Mouse (Mus musculus) forebrain, embryonic 13.5 days (tissue): ENCODE data around the gene Mogs. TPM values are rescaled to one million over a fixed set of nuclear protein-coding genes. Genes with fewer than 3 reads are reported as not detected.
A peak's percentile ranks its signal among the peaks of the same experiment; 100 is the strongest.

Experiments used
- ATAC-seq: fragments of 200-750 bp; cut with Nextera tagmentation; 2 replicates; pipeline ENCODE4 v1.8.0; 2017
- H3K27ac ChIP-seq: fragments of 300-500 bp; sonication (generic); 2 replicates; pipeline ENCODE4 v1.5.1; 2015; ENCODE audit warnings: inconsistent platforms, mild to moderate bottlenecking, moderate library complexity
- H3K27me3 ChIP-seq: fragments of 300-500 bp; sonication (generic); 2 replicates; pipeline ENCODE4 v1.6.1; 2015; ENCODE audit warnings: mild to moderate bottlenecking, inconsistent platforms
- H3K36me3 ChIP-seq: fragments of 300-500 bp; sonication (generic); 2 replicates; pipeline ENCODE4 v1.6.1; 2015; ENCODE audit warnings: mild to moderate bottlenecking, inconsistent platforms; ENCODE audit not compliant: poor library complexity, severe bottlenecking
- H3K4me1 ChIP-seq: fragments of 300-500 bp; sonication (generic); 2 replicates; pipeline ENCODE4 v1.6.1; 2015; ENCODE audit warnings: inconsistent platforms
- H3K4me2 ChIP-seq: fragments of 300-500 bp; sonication (generic); 2 replicates; pipeline ENCODE4 v1.6.1; 2015; ENCODE audit warnings: inconsistent platforms, mild to moderate bottlenecking, moderate library complexity
- H3K4me3 ChIP-seq: fragments of 300-500 bp; sonication (generic); 2 replicates; pipeline ENCODE4 v1.5.1; 2015; ENCODE audit warnings: mild to moderate bottlenecking, inconsistent platforms
- H3K9ac ChIP-seq: fragments of 300-500 bp; sonication (generic); 2 replicates; pipeline ENCODE4 v1.6.1; 2015; ENCODE audit warnings: mild to moderate bottlenecking, inconsistent platforms
- H3K9me3 ChIP-seq: fragments of 300-500 bp; sonication (generic); replicated peaks from 2 replicates; pipeline ENCODE4 v1.6.1; 2016; ENCODE audit warnings: inconsistent platforms
- WGBS: fragments of 180-500 bp; shearing (Covaris S2); methylation state at CpG from one replicate; pipeline ENCODE4 v1.1.7; 2015; 5-methylcytosine and 5-hydroxymethylcytosine counted together
- polyA plus RNA-seq: library from polyadenylated mRNA; unstranded; fragments of >200 nt; fragmentation: Nextera tagmentation; extraction: Ambion mirVana; gene quantifications from 2 replicates; pipeline ENCODE4 v1.2.1, GENCODE M21; 2015

Gene Mogs
- polyA plus RNA-seq, 1 experiment from 2014 or later, result 19.2 TPM

DNA sequence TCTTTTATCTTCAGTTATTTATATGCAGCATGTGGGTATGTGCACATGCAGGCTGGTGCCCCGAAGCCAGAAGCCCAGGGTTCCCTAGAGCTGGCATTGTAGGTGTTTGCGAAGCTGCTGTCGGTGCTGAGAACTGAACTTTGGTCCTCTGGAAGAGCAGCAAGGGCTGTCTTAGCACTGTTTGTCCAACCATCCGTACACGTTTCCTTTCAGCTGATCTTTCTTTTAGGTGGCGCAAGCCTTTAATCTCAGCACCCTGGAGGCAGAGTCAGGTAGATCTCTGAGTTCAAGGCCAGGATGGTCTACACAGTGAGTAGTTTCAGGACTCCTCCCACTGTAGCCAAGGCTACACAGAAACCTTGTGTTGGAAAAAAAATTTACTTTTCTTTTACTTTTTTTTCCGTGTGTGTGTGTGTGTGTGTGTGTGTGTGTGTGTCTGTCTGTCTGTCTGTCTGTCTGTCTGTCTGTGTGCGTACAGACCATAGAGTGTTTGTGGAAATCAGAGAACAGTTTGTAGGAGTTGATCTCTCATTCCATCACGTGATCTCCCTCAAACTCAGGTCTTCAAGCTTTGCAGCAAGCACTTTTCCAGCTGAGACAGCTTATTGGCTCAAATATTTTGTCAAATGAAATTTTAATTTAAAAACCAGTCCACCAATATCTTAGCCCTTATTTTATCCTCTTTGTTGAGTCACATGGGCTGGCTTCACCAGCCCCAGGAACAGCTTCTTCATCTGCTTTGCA, 17.1 kb downstream of the Mogs start:
- Histone ChIP-seq H3K27ac (no peak overlapping the region), H3K4me3 (no peak overlapping the region), H3K9ac (no peak overlapping the region), H3K36me3 (no peaks in the 10 kb centered on the region), H3K4me1 (peaks cover 19% of the 10 kb centered on the region), H3K27me3 (peaks cover 25% of the 10 kb centered on the region), H3K9me3 (no peaks in the 10 kb centered on the region), H3K4me2 (no peak overlapping the region)
- WGBS, result 86% methylated on average over 9 of the region's 9 CpGs
- ATAC-seq, result no peak

DNA sequence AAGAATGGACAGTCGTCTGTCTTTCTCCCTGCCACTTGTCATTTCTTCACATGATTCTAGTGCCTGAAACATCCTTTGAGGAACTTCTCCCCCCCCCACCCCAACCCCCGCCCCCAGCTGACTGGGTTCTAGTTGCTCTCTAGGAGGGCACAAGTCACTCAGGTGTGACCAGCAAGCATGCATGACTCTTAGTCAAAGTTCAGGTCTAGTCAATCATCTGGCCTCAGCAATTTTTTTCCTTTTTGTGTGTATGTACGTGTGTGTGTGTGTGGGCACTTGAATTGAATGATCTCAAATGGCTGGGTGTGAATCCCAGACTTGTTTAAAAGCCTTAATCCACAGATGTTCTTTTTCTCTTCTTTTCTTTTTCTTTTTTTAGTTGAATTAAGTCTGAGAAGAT, 18.9 kb downstream of the Mogs start:
- no peak for ATAC-seq
- 72% methylated on average over 3 of the region's 3 CpGs for WGBS

DNA sequence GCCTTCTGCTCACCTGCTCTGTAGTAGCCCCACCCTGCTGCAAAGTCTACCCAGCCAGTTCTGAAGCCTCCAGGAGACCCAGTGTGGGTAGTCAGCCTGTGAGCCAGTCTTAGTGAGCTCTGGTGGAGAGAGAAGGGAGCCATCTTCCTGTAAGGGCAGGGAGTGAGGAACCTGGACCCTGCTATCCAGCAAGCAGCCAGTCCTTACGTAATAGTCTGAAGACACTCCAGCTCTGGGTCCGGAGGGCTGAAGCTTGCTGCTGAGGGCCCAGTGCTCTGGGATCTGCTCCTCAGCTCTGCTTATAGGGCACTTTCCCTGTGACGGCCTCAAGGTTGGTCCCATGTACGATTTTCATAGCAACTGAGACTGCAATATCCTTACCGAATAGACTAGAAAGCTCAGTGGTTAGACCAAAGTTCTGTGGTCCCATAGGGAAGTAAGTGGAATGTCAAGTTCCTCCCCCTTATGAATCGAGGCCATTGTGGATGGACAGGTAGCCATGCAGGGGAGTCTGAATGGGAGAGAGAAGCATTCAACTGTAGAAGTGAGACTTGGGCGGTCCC, 19.7 kb downstream of the Mogs start, which contains the start of gene Rtkn:
Gene Rtkn (plus strand): TSS at position 513 of the 563 bp plus-strand sequence.
- peak within 1 kb of the TSS; percentile 67 for H3K4me2 ChIP-seq
- peaks cover 32% of the 10 kb centered on the region for H3K4me1 ChIP-seq
- 58% methylated on average over 7 of the region's 7 CpGs for WGBS
- peaks cover 25% of the 10 kb centered on the region for H3K27me3 ChIP-seq
- no peak for ATAC-seq
- no peaks in the 10 kb centered on the region for H3K9me3 ChIP-seq
- no peaks in the 10 kb centered on the region for H3K36me3 ChIP-seq
- peak within 1 kb of the TSS; percentile 10; the same call in 1 of the 2 replicates for H3K4me3 ChIP-seq
- H3K27ac ChIP-seq, result no peak within 1 kb of the TSS
- peak within 1 kb of the TSS; percentile 10; the same call in 1 of the 2 replicates for H3K9ac ChIP-seq

More for the DNA sequence above, 18.9 kb downstream of the Mogs start:
- Histone ChIP-seq H3K4me3 (no peak overlapping the region), H3K9ac (no peak overlapping the region), H3K27me3 (peaks cover 25% of the 10 kb centered on the region), H3K4me1 (peaks cover 32% of the 10 kb centered on the region), H3K9me3 (no peaks in the 10 kb centered on the region), H3K4me2 (no peak overlapping the region), H3K36me3 (no peaks in the 10 kb centered on the region), H3K27ac (no peak overlapping the region)

DNA sequence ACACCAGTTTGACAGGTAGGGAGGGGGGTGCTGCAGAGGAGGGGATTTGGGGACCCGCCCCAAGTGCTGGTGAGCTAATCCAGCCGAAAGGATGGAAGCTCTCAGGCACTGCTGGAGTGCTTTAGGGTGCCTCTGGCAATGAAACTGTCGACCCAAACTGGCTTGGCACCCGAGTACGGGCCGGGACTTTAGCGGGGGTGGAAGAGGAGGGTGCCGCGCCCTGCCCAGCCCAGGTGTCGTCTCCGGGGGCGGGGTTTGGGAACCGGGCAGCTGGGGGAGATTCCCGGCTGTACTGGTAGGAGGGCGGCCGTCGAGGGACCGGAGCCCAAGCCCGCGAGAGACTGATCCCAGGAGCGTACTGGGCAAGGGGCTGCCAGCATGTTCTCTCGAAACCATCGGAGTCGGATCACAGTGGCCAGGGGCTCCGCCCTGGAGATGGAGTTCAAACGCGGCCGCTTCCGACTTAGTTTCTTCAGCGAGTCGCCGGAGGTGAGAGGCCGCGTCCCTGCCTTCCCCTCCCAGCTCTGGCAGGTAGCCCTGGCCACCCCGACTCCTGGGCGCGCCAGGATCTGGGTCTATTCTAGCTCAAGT, 20.4 kb downstream of the Mogs start:
- Histone ChIP-seq H3K9ac (peak overlapping the region; percentile 10; the same call in 1 of the 2 replicates), H3K4me3 (peak overlapping the region; percentile 10; the same call in 1 of the 2 replicates), H3K27me3 (peaks cover 25% of the 10 kb centered on the region), H3K9me3 (no peaks in the 10 kb centered on the region), H3K4me2 (peak overlapping the region; percentile 67), H3K27ac (no peak overlapping the region), H3K4me1 (peaks cover 32% of the 10 kb centered on the region), H3K36me3 (no peaks in the 10 kb centered on the region)
- 4% methylated on average over 35 of the region's 37 CpGs for WGBS
- no peak for ATAC-seq

DNA sequence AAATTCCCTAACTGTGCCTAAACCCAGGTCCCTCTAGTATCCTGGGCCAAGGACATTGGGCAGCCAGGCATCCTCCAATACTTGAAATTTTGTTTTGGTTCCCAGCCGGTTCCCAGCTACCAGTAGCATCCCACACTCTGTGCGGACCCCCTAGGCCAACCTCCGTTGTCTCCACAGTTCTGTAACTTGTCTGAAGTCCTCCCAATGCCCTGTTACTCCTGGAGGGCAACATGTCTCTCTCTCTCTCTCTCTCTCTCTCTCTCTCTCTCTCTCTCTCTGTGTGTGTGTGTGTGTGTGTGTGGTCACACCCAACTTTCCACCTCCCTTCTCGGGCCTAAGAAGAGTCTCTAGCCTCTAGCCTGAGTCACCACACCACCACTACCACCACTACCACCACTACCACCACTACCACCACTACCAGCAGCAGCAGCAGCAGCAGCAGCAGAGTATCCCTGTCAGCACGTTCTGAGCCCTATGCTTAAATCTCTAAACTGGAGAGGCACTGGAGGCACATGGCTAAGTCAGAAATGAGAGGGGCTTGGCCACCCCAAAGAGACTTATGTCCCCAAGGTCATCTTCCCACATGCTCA, 21.1 kb downstream of the Mogs start:
- H3K36me3 ChIP-seq, result no peaks in the 10 kb centered on the region
- no peaks in the 10 kb centered on the region for H3K9me3 ChIP-seq
- H3K9ac ChIP-seq, result peak overlapping the region; percentile 70
- H3K4me1 ChIP-seq, result peaks cover 32% of the 10 kb centered on the region
- H3K4me2 ChIP-seq, result peak overlapping the region; percentile 67
- peaks cover 25% of the 10 kb centered on the region for H3K27me3 ChIP-seq
- no peak for ATAC-seq
- peak overlapping the region; percentile 78 for H3K27ac ChIP-seq
- 12% methylated on average over 5 of the region's 5 CpGs for WGBS
- H3K4me3 ChIP-seq, result peak overlapping the region; percentile 41

DNA sequence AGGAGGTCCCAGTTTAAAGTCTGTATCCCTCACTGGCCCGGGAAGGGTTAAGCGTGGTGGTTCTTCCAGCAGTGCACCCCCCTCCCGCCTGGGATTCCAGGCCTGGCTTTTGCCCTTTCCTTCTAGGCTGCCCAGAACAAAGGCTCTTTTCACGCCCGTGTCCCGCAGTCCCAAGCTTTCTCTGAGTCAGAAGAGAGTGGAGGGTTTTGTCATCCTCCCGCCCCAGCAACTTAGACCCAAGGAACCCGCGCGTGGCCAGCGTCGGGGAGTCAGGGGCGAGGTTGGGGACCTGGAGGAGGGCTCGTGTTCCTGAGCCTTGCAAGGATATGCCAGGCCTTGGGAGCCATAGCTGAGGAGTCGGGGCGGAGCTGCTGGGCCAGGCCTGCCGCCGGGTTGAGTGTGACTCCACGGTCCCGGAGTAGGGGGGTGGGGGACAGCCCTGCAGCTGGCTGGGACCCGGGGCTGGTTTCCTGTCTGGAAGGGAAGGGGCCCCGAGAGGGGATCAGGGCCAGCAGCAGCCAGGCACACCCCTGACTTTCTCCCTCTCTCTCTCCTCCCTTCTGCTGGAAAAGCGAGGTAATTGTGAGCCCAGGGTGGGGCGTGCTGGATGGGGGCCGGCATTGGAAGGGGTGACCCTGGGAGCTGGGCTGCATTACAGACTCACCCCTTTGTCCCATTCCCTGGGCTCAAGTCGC, 21.7 kb downstream of the Mogs start:
- H3K9ac ChIP-seq, result peak overlapping the region; percentile 70
- 0% methylated on average over 24 of the region's 26 CpGs for WGBS
- peak; percentile 72 for ATAC-seq

DNA sequence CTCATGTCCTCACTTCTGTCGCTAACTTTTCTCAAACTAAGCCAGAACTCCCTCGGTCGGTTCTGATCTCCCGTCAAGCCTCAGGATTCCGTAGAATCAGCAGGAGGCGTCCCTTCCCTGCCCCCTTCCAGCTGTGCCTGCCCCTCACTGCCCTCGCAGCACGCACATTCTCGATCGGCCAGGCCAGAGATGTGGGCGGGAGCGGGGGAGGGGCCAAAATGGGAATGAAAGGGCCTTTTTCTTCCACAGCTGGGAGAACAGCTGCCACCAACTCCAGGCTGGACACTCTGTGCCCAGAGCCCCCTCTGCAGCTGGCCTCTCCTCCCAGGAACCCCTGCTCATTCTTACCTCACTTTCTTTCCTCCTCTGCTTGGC, 22.3 kb downstream of the Mogs start:
- no peaks in the 10 kb centered on the region for H3K9me3 ChIP-seq
- H3K27ac ChIP-seq, result peak overlapping the region; percentile 78
- H3K4me3 ChIP-seq, result peak overlapping the region; percentile 41
- WGBS, result under 1% methylated on average over 12 of the region's 12 CpGs
- H3K36me3 ChIP-seq, result no peaks in the 10 kb centered on the region
- peak overlapping the region; percentile 70 for H3K9ac ChIP-seq
- peaks cover 31% of the 10 kb centered on the region for H3K27me3 ChIP-seq
- peak; percentile 59 for ATAC-seq
- peak overlapping the region; percentile 67 for H3K4me2 ChIP-seq
- H3K4me1 ChIP-seq, result peaks cover 41% of the 10 kb centered on the region

More for the DNA sequence above, 21.7 kb downstream of the Mogs start:
- Histone ChIP-seq H3K27me3 (peaks cover 26% of the 10 kb centered on the region), H3K4me2 (peak overlapping the region; percentile 67), H3K27ac (peak overlapping the region; percentile 78), H3K4me1 (peaks cover 36% of the 10 kb centered on the region), H3K36me3 (no peaks in the 10 kb centered on the region), H3K4me3 (peak overlapping the region; percentile 41), H3K9me3 (no peaks in the 10 kb centered on the region)

DNA sequence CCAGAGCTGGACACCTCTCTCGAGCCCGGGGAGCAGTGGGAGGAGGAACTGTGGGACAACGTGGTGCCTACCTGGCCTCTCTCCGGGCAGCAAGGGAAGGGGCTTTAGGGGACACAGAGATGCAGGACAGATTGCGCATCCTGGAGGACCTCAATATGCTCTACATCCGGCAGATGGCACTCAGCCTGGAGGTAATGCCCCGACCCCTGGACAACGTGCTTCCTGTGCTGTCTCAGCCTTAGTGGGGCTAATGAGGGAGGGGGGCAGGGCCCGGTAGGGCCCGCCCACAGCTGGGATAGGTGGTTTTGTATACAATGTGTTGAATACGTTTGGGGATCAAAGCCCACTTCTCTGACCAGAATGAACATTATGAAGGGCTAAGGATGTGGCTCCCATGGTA, 22.8 kb downstream of the Mogs start:
- H3K9ac ChIP-seq, result peak overlapping the region; percentile 70
- no peaks in the 10 kb centered on the region for H3K9me3 ChIP-seq
- no peaks in the 10 kb centered on the region for H3K36me3 ChIP-seq
- H3K4me3 ChIP-seq, result peak overlapping the region; percentile 41
- peaks cover 41% of the 10 kb centered on the region for H3K4me1 ChIP-seq
- ATAC-seq, result peak; percentile 10; the same call in 1 of the 2 replicates
- 2% methylated on average over 11 of the region's 11 CpGs for WGBS
- peak overlapping the region; percentile 67 for H3K4me2 ChIP-seq
- H3K27ac ChIP-seq, result peak overlapping the region; percentile 78
- H3K27me3 ChIP-seq, result peaks cover 32% of the 10 kb centered on the region

DNA sequence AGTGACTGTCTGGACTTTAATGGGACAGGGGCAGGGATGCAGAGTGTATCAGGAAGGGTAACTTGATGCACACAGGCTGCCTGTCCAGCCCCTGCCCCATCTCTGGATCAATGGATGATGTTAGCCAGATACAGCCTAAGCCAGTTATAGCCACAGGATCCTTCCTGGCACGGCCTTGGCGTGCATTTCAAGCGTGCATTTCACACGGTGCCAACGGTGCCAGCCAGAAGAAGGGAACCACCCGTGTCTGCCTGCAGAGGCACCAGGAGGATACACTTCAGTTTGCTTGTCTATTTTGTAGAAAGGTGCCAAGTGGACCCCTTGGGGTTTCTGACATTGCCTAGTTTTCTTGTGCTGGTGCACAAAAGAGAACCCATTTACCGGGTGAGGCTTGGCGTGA, 24.7 kb downstream of the Mogs start:
- Histone ChIP-seq H3K9ac (no peak overlapping the region), H3K9me3 (no peaks in the 10 kb centered on the region), H3K4me1 (peaks cover 41% of the 10 kb centered on the region), H3K36me3 (no peaks in the 10 kb centered on the region), H3K4me3 (no peak overlapping the region), H3K27me3 (peaks cover 24% of the 10 kb centered on the region), H3K4me2 (no peak overlapping the region), H3K27ac (no peak overlapping the region)
- ATAC-seq, result no peak
- WGBS, result 93% methylated on average over 8 of the region's 8 CpGs

DNA sequence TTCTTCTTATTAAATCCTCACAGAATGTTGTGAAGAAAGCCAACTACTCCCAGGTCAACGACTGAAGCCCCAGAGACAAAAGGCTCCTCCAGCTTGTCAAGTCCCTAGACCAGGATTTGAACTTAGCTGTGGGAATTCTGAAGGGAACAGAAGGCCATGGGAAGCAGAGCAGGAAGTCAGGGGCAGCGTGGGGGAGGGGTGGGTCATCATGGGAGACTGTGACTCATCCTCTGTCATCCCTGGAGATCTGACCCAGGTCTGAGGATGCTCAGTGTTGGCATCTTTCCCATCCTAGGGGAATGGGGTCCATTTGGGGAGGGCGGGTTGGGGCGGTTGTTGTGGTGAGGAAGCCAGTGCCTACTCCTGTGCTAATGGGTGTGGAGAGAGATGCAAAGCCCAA, 26.3 kb downstream of the Mogs start:
- peak overlapping the region; percentile 62 for H3K9ac ChIP-seq

DNA sequence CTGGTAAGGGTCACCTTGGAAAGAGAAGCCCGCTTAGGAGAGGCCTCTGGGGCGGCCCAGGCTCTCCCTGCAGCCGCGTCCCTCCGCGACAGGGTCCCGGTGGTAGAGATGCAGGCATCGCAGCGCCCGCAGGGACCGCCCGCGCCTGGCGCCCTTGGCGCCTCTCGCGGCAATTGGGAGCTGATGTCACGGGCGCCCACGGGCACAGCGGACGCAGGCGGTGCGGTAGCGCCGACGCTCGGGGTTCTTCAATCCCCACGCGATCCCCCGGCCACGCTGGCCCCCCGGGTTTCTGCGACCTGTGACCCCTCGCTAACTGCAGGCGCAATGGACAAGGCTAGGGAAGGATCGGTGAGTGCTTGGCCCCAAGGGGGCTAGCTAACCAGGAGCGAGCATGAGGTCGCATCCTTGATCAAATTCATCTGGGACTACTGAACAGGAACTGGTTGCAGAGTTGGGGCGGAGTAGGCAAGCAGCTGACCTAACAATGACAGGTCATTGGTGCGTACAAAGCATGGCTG, 27.0 kb downstream of the Mogs start:
- H3K4me2 ChIP-seq, result peak overlapping the region; percentile 65
- WGBS, result 4% methylated on average over 41 of the region's 41 CpGs

More for the DNA sequence above, 26.3 kb downstream of the Mogs start:
- H3K9me3 ChIP-seq, result no peaks in the 10 kb centered on the region
- WGBS, result 31% methylated on average over 4 of the region's 4 CpGs
- H3K4me1 ChIP-seq, result peaks cover 30% of the 10 kb centered on the region
- no peak overlapping the region for H3K4me3 ChIP-seq
- ATAC-seq, result no peak
- H3K4me2 ChIP-seq, result peak overlapping the region; percentile 65
- no peak overlapping the region for H3K27ac ChIP-seq
- no peaks in the 10 kb centered on the region for H3K36me3 ChIP-seq
- H3K27me3 ChIP-seq, result peaks cover 8% of the 10 kb centered on the region

More for the DNA sequence above, 27.0 kb downstream of the Mogs start:
- H3K4me1 ChIP-seq, result peaks cover 23% of the 10 kb centered on the region
- peak overlapping the region; percentile 62 for H3K9ac ChIP-seq
- peaks cover 7% of the 10 kb centered on the region for H3K27me3 ChIP-seq
- ATAC-seq, result no peak
- no peaks in the 10 kb centered on the region for H3K36me3 ChIP-seq
- H3K9me3 ChIP-seq, result no peaks in the 10 kb centered on the region
- H3K4me3 ChIP-seq, result peak overlapping the region; percentile 34
- H3K27ac ChIP-seq, result no peak overlapping the region
